Mouse (Mus musculus) G1E-ER4 (cell line): Measurements from ENCODE around the gene Aup1. TPM values are rescaled to one million over a fixed set of nuclear protein-coding genes. Genes with fewer than 3 reads are reported as not detected.

ENCODE experiments used
- GATA1 ChIP-seq: IDR thresholded peaks from one replicate; pipeline ENCODE4 v1.8.0; 2012; ENCODE audit warnings: low read length, inconsistent platforms
- polyA plus RNA-seq: library from polyadenylated mRNA; stranded (reverse); fragments of >175 nt; gene quantifications from 2 replicates; pipeline ENCODE4 v1.2.3, GENCODE M21; 2012

The Aup1 gene
- polyA plus RNA-seq, 1 experiment, result 1,196 TPM

DNA sequence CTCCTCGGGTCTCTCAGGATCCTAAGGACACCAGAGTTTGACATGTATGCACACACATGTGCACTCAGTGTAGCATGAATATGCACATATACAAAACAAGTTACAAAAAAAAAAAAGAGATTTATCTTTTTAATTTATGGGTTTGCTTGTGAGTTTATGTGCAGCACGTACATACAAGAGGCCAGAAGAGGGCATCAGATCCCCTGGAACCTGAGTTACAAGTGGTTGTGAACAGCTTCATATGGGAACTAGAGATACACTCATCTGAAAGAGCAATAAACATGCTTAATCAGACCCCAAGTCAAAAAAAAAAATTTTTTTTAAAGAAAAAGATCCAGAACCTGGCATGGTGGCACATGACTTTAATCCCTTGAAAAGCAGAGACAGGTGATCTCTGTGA lies 20.7 kb downstream of the Aup1 start:
- TF ChIP-seq GATA1, result no peak

DNA sequence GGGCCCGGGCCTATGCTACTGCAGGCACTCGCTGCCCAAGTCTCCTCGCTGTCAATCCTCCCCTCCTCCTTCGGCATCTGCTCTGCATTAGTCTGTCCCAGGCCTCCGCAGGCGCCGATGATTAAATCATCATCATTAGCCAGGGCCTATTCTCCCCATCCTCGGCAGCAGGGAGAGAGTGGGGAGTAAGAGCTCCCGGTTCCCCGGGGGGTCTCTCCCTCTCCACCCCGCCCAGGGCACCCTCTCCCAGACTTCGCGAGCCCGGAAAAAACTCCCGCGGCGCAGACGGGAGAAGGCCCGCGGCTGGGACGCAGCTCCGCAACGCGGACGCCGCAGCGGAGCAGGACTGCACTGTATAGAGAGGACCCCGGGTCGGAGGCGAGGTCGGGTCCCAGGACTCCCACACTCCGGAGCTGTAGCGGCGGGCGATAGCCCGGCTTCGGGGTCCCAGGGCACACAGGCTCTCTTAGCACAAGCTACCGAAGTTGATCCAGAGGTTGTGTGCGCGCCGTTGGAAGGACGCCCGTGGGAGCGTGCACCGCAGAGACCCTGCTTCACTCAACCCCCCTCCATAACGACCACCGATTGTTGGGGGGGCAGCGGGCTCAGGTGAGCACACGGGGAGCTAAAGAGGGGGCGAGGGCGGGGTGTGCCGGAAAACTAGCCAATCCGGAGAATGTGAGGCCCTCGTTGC lies 23.5 kb downstream of the Aup1 start, which contains the start of gene Pcgf1:
Pcgf1 (plus strand) TSS at position 240 of the 694 bp plus-strand sequence.
- TF ChIP-seq GATA1, result no peak

DNA sequence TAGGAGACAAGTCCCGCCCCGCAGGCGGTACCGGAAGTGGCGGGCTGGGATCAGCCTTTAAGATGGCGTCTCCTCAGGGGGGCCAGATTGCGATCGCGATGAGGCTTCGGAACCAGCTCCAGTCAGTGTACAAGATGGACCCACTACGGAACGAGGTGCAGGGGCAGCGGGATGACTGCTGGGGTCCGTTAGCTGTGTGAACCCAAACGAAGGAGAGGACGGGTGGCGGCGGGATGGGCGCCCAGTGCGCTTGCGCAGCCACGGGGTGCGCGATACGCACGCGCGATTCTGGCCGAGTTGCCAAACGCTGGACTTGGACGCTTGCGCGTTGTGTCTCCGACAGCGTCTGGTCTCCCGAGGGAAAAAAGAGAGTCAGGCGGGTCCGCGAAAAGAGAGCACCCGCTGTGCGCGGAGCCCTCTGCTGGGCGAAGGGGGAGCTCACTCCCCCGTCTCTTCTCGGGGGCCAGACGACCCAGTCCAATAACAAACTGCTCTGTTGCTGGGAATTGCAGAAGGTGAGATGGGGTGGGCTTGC lies 24.1 kb downstream of the Aup1 start:
- no peak for TF ChIP-seq GATA1

DNA sequence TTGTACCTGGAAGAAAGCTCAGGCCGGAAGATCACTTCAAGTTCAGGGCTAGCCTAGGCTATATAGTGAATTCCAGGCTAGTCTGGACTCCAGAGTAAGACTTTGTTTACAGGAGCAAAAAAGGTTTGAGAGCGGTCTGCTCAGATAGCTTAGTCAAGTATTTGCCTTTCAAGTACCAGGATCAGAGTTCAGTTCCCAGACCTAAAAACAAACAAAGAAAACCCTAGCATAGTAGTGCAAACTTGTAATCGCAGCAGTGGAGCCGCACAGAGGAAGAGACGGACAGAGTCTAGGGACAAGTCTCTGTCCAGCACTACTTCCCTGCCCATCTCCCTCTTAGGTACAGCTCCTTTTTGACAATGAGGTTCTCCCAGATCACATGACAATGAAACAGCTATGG lies 25.9 kb downstream of the Aup1 start:
- no peak for TF ChIP-seq GATA1

DNA sequence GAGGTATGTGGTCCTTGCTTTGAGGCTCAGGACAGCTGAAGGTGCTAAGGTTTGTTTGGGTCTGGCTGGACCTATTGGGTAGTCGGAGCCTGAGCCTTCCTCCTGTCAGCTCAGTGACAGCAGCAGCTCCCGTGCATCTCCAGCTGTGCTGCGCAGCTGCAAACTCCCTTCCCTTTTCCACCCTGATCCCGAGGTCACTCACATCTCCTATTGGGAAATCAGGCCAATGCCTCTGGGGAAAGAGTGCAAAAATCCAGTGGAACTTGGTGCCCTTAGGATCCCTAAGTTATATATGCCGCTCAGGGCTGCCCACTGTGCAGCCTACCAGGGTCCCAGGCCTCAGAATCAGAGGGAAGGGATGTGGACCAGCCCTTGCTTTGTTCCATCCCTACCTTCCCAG lies 29.2 kb downstream of the Aup1 start:
- TF ChIP-seq GATA1, result no peak

- no peak for TF ChIP-seq GATA1
Measured at GRCm38 (mm10) chr6:83084477-83084876, 30.2 kb downstream of the Aup1 start.

GRCm38 (mm10) chr6:83086121-83087035 lies 32.1 kb downstream of the Aup1 start, which contains the start of gene Lbx2:
Gene Lbx2, plus strand, starts transcription at chr6:83086367.
- TF ChIP-seq GATA1, result no peak

DNA sequence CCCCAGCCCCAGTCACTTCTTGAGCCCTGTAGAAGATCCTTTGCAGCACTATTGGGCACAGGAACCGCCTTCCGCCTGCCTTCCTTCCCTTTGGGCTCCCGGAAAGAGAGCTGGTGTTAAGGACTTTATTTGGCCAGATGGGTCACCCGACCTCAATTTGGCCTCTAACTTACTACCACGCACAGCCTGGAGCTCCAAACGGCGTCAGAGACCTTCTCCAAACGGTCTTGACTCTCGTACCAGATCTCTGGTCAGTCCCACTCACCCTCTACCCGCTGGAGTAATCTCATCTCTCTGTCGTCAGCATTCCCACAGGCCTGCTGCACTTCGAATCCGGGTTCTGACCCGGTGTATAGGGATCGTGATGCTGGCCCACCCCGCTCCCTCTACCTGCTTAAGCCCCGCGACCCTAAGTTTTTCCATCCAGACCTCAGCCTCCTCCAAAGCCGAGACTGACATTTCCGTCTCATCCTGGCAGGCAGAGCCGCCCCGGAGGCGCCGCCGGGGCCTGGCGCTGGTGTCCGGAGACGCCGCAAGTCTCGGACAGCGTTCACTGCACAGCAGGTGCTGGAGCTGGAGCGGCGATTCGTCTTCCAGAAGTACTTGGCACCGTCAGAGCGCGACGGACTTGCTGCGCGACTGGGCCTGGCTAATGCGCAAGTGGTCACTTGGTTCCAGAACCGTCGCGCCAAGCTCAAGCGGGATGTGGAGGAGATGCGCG lies 33.0 kb downstream of the Aup1 start:
- no peak for TF ChIP-seq GATA1

- TF ChIP-seq GATA1, result no peak
Measured at GRCm38 (mm10) chr6:83087926-83088260, 33.6 kb downstream of the Aup1 start.

GRCm38 (mm10) chr6:83092416-83093127 lies 38.3 kb downstream of the Aup1 start:
- TF ChIP-seq GATA1, result no peak

- no peak for TF ChIP-seq GATA1
Measured at GRCm38 (mm10) chr6:83095968-83096367, 41.6 kb downstream of the Aup1 start.

- no peak for TF ChIP-seq GATA1
Measured at GRCm38 (mm10) chr6:83098411-83098810, 44.1 kb downstream of the Aup1 start.

- no peak for TF ChIP-seq GATA1
Measured at GRCm38 (mm10) chr6:83101316-83101687, 47.0 kb downstream of the Aup1 start, which contains the start of the genes Ccdc142 and Gm42688. Gene Ccdc142, plus strand, starts transcription at chr6:83101601. Gene Gm42688, plus strand, starts transcription at chr6:83101617.

- no peak for TF ChIP-seq GATA1
Measured at GRCm38 (mm10) chr6:83101688-83102556, 47.6 kb downstream of the Aup1 start.

- TF ChIP-seq GATA1, result no peak
Measured at GRCm38 (mm10) chr6:83103130-83103650, 48.9 kb downstream of the Aup1 start.
